Mouse (Mus musculus) gonadal fat pad, adult 2 months (tissue): Measurements from ENCODE around the gene Klk1b9. TPM values are rescaled to one million over a fixed set of nuclear protein-coding genes. Genes with fewer than 3 reads are reported as not detected.

Experiments used
- polyA plus RNA-seq: library from polyadenylated mRNA; depleted of rRNA; stranded (reverse); fragments of >200 nt; gene quantifications from 2 replicates; pipeline ENCODE4 v1.2.3, GENCODE M21; 2012; rRNA removed

The Klk1b9 gene
- polyA plus RNA-seq, 1 experiment: not detected

Other genes with a start within 250 kb of the Klk1b9 start
- not detected in 2 replicates for gene Klk12, start 207.2 kb upstream of the Klk1b9 start, polyA plus RNA-seq
- gene Klk11, start 201.5 kb upstream of the Klk1b9 start, polyA plus RNA-seq: 0.28 TPM in 1 of 2 replicates, not detected in the other
- gene Klk10, start 195.0 kb upstream of the Klk1b9 start, polyA plus RNA-seq: 0.67 and 1.1 TPM in 2 replicates
- gene Klk9, start 184.2 kb upstream of the Klk1b9 start, polyA plus RNA-seq: not detected in 2 replicates
- gene Klk8, start 178.5 kb upstream of the Klk1b9 start, polyA plus RNA-seq: 1.1 and 1.6 TPM in 2 replicates
- not detected in 2 replicates for gene Klk7, start 164.8 kb upstream of the Klk1b9 start, polyA plus RNA-seq
- not detected in 2 replicates for gene Klk6, start 151.6 kb upstream of the Klk1b9 start, polyA plus RNA-seq
- gene Klk5, start 134.1 kb upstream of the Klk1b9 start, polyA plus RNA-seq: not detected in 2 replicates
- gene Klk4, start 94.9 kb upstream of the Klk1b9 start, polyA plus RNA-seq: not detected in 2 replicates
- not detected in 2 replicates for gene Klk15, start 42.3 kb upstream of the Klk1b9 start, polyA plus RNA-seq
- gene Klk1b8, start 25.4 kb upstream of the Klk1b9 start, polyA plus RNA-seq: 0.57 and 0.96 TPM in 2 replicates
- gene Klk1b1, start 9.3 kb upstream of the Klk1b9 start, polyA plus RNA-seq: not detected in 2 replicates
- 0.25 and 0.66 TPM in 2 replicates for gene Klk1b11, start 19.8 kb downstream of the Klk1b9 start, polyA plus RNA-seq
- gene Klk1b26, start 36.1 kb downstream of the Klk1b9 start, polyA plus RNA-seq: 0.81 and 1.6 TPM in 2 replicates
- 1.5 and 26.9 TPM in 2 replicates for gene Klk1b27, start 76.2 kb downstream of the Klk1b9 start, polyA plus RNA-seq
- gene Klk1b21, start 126.3 kb downstream of the Klk1b9 start, polyA plus RNA-seq: 0.23 and 0.51 TPM in 2 replicates
- 16.3 TPM in 1 of 2 replicates, not detected in the other for gene Klk1b22, start 136.6 kb downstream of the Klk1b9 start, polyA plus RNA-seq
- not detected in 2 replicates for gene Klk1b16, start 160.7 kb downstream of the Klk1b9 start, polyA plus RNA-seq
- 0.51 and 0.88 TPM in 2 replicates for gene Klk1b24, start 212.2 kb downstream of the Klk1b9 start, polyA plus RNA-seq
- gene Klk1b3, start 222.1 kb downstream of the Klk1b9 start, polyA plus RNA-seq: 0.38 and 0.43 TPM in 2 replicates
- not detected in 2 replicates for gene Klk1b4, start 231.4 kb downstream of the Klk1b9 start, polyA plus RNA-seq
- gene Klk1b5, start 239.9 kb downstream of the Klk1b9 start, polyA plus RNA-seq: 2.7 and 3.2 TPM in 2 replicates
- gene Klk1, start 249.3 kb downstream of the Klk1b9 start, polyA plus RNA-seq: 0.71 and 1.8 TPM in 2 replicates